Mouse (Mus musculus) stomach, adult 2 months (tissue): Measurements from ENCODE around the gene Dach2. TPM values are rescaled to one million over a fixed set of nuclear protein-coding genes. Genes with fewer than 3 reads are reported as not detected.

Experiments
- polyA plus RNA-seq: library from polyadenylated mRNA; depleted of rRNA; stranded (reverse); fragments of >200 nt; gene quantifications from 2 replicates; pipeline ENCODE4 v1.2.3, GENCODE M21; 2012; rRNA removed

The Dach2 gene
- 0.06 TPM in 1 of 2 replicates, not detected in the other for polyA plus RNA-seq

GRCm38 (mm10) chrX:113297404-113297803 is at the start of gene Dach2:
Dach2 (plus strand) TSS chrX:113297510.

Other genes starting within 250 kb of the Dach2 start
- 0.15 and 0.25 TPM in 2 replicates for gene Chm, start 112.0 kb upstream of the Dach2 start, polyA plus RNA-seq